Mouse (Mus musculus): ENCODE data around the gene Cd300ld2. TPM values are rescaled to one million over a fixed set of nuclear protein-coding genes. Genes with fewer than 3 reads are reported as not detected.

Cd300ld2 gene
- total RNA-seq, 4 experiments from 2014 or later, result not detected

Other genes with a start within 250 kb of the Cd300ld2 start
- 10 to 100 TPM; 15.3 to 19.6 (median 17.4) TPM for gene Btbd17, start 220.2 kb downstream of the Cd300ld2 start, total RNA-seq (2022)
- not detected for gene Gpr142, start 217.3 kb downstream of the Cd300ld2 start, total RNA-seq (2022)
- 1 to 10 TPM; 4.3 to 7.2 (median 4.8) TPM for gene Gprc5c, start 165.0 kb downstream of the Cd300ld2 start, total RNA-seq (2022)
- gene Cd300a, start 126.2 kb downstream of the Cd300ld2 start, total RNA-seq (2022), result 1 to 10 TPM in 2 of 4 experiments, under 1 TPM in 2; 0.39 to 1.3 (median 0.80) TPM
- under 1 TPM in 2 of 4 experiments, not detected in 2; 0.25 to 0.48 TPM for gene Cd300lb, start 81.8 kb downstream of the Cd300ld2 start, total RNA-seq (2022)
- gene Cd300c, start 47.0 kb downstream of the Cd300ld2 start, total RNA-seq (2022), result not detected
- under 1 TPM in 2 of 4 experiments, not detected in 2; 0.20 to 0.45 TPM for gene Cd300ld, start 26.3 kb downstream of the Cd300ld2 start, total RNA-seq (2022)
- 10 to 100 TPM in 2 of 4 experiments, 1 to 10 TPM in 2; 3.8 to 26.2 (median 12.4) TPM for gene Cd300c2, start 14.3 kb downstream of the Cd300ld2 start, total RNA-seq (2022)
- gene Cd300ld4, start 10.8 kb upstream of the Cd300ld2 start, total RNA-seq (2022), result 1 to 10 TPM in 3 of 4 experiments, under 1 TPM in 1; 0.69 to 3.5 (median 1.8) TPM
- gene Cd300ld5, start 21.6 kb upstream of the Cd300ld2 start, total RNA-seq (2022), result 1 to 10 TPM in 1 of 4 experiments, under 1 TPM in 1, not detected in 2; 0.45 to 4.0 TPM
- gene Cd300ld3, start 32.2 kb upstream of the Cd300ld2 start, total RNA-seq (2022), result 1 to 10 TPM in 2 of 4 experiments, under 1 TPM in 1, not detected in 1; 0.45 to 3.7 (median 3.6) TPM
- gene Cd300e, start 46.0 kb upstream of the Cd300ld2 start, total RNA-seq (2022), result under 1 TPM in 3 of 4 experiments, not detected in 1; 0.14 to 0.20 (median 0.18) TPM
- gene Rab37, start 75.2 kb upstream of the Cd300ld2 start, total RNA-seq (2022), result 1 to 10 TPM; 2.8 to 4.0 (median 3.9) TPM
- gene Cd300lf, start 117.8 kb upstream of the Cd300ld2 start, total RNA-seq (2022), result 1 to 10 TPM in 3 of 4 experiments, under 1 TPM in 1; 0.62 to 4.3 (median 1.7) TPM
- 10 to 100 TPM; 68.3 to 84.2 (median 77.1) TPM for gene Slc9a3r1, start 147.1 kb upstream of the Cd300ld2 start, total RNA-seq (2022)
- 10 to 100 TPM; 12.5 to 19.8 (median 16.1) TPM for gene Tmem104, start 171.3 kb upstream of the Cd300ld2 start, total RNA-seq (2022)
- 10 to 100 TPM; 20.4 to 25.2 (median 22.5) TPM for gene Nat9, start 171.7 kb upstream of the Cd300ld2 start, total RNA-seq (2022)